Mouse (Mus musculus) adrenal gland, postnatal 14 days (tissue): Measurements from ENCODE around the gene Pira2. TPM values are rescaled to one million over a fixed set of nuclear protein-coding genes. Genes with fewer than 3 reads are reported as not detected.
"Not testable (repeated sequence)": the region's sequence is repeated elsewhere in the genome, so short reads cannot be mapped to it uniquely, and the experiment has no call there.

Source experiments
- DNase-seq: peaks from one replicate; pipeline ENCODE4 v3.0.0; 2021; ENCODE audit warnings: mixed read lengths
- long read RNA-seq, 2 experiments: library from polyadenylated mRNA; stranded (forward); transcript quantifications; one replicate each; pipeline ENCODE4 v2.0.0; 2021
- total RNA-seq: library from RNA; stranded (reverse); gene quantifications from 2 replicates; pipeline ENCODE4 v1.2.3, GENCODE M21; 2021

Gene Pira2
- total RNA-seq, result 1.0 TPM in 1 of 2 replicates, not detected in the other
- long read RNA-seq, experiment 1, result 0 reads
- long read RNA-seq, experiment 2, partial matches to known transcripts, result 0 of 1 reads
- long read RNA-seq, experiment 2, other reads (novel, unspliced or antisense), result 0 of 1 reads

DNA sequence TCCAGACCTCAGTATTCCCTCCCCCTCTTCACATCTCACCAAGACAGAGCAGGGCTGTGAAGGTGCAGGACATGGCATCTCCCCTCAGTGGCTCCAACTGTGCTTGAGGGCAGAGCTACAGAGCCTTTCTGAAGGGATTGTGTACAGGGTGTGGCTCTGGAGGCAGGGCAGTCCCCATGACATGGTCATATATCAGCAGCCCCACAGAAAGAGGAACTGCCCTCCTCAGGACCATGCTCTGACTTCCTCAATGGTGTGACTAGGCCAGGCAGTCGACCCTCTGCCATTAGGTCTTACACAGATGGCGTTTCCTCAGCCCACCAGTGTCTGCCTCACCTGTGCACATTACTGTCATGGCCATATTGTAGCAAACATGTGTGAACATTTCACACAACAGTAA, at the start of gene Pira2:
Gene Pira2 (minus strand): TSS at position 101 of the 400 bp plus-strand sequence.
- not testable (repeated sequence) for DNase-seq

DNA sequence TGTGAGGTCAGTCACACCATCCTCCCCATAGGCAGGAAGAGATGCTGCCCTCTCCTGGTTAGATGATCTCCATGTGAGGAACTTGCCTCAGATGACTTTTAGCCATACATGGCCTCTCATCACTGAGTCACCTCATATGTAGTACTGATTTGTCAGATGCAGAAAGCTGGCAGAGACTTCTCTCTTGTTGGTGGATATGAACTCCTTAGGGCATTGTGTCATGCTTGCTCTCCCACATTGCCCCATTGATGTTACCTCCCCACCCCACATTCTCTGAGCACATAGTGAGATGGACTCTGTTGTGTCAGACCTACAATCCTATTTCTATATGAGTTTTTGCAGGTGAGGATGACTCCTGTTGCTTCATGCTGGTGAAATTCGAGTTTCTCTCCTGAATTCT, 30.2 kb upstream of the Pira2 start:
- not testable (repeated sequence) for DNase-seq

DNA sequence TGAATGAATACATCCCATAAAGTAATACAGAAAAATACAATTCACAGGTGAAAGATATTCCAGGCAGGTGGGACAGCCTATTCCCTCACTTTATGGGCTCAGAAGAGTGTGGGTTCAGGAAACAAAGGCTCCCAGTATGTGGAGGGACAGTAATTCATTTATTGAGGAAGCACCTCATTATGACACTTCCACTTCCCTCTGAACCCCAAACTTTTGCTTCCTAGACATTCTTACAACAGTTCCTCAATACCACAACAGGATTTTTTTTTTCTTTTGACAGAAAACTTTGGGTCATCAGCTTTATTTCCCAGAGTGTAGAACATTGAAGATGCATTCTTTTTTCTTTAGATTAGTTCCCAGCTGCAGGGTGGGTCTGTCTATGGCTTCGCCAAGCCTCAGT, 7.0 kb downstream of the Pira2 start:
- DNase-seq, result not testable (repeated sequence)

DNA sequence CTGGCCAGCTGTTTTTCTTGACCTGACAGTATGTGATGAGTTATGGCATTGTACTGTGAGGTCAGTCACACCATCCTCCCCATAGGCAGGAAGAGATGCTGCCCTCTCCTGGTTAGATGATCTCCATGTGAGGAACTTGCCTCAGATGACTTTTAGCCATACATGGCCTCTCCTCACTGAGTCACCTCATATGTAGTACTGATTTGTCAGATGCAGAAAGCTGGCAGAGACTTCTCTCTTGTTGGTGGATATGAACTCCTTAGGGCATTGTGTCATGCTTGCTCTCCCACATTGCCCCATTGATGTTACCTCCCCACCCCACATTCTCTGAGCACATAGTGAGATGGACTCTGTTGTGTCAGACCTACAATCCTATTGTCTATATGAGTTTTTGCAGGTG, 14.2 kb downstream of the Pira2 start:
- not testable (repeated sequence) for DNase-seq

DNA sequence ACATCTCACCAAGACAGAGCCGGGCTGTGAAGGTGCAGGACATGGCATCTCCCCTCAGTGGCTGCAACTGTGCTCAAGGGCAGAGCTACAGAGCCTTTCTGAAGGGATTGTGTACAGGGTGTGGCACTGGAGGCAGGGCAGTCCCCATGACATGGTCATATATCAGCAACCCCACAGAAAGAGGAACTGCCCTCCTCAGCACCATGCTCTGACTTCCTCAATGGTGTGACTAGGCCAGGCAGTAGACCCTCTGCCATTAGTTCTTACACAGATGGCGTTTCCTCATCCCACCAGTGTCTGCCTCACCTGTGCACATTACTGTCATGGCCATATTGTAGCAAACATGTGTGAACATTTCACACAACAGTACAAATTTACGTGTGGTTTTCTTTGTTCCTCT, 19.3 kb downstream of the Pira2 start, which contains the start of gene Gm15448:
Gene Gm15448 (minus strand): TSS at position 89 of the 400 bp plus-strand sequence.
- DNase-seq, result not testable (repeated sequence)

DNA sequence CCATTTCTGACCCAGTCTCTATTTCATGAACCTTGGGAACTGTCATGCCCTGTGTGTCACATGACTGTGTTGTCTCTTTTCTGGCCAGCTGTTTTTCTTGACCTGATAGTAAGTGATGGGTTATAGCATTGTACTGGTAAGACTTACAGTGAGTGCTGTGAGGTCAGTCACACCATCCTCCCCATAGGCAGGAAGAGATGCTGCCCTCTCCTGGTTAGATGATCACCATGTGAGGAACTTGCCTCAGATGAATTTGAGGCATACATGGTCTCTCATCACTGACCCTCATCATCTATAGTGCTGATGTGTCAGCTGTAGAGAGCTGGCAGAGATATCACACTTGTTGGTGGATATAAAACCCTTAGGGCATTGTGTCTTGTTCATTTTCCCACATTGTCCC, 32.9 kb downstream of the Pira2 start:
- not testable (repeated sequence) for DNase-seq

DNA sequence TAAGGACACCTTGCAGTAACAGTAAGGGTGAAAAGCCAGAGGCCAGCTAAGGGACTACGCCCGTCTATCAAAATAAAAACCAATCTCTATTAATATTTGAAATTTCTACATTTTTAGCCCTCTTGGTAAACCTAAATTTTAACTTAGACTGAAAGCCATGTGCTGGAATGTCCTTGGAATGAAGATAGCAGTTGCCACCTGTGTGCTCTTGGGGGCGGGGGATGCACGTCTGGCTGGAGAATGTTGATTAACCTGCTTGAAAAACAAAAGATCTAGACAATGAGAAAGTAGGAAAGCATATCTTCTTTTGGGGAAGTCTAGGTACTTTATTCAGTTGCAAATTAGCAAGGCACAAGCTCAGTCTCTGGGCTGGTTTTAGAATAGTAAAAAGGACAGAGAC, 41.9 kb downstream of the Pira2 start:
- not testable (repeated sequence) for DNase-seq

DNA sequence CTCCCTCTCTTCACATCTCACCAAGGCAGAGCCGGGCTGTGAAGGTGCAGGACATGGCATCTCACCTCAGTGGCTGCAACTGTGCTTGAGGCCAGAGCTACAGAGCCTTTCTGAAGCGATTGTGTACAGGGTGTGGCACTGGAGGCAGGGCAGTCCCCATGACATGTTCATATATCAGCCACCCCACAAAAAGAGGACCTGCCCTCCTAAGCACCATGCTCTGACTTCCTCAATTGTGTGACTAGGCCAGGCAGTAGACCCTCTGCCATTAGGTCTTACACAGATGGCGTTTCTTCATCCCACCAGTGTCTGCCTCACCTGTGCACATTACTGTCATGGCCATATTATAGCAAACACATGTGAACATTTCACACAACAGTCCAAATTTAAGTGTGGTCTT, 44.9 kb downstream of the Pira2 start:
- not testable (repeated sequence) for DNase-seq

DNA sequence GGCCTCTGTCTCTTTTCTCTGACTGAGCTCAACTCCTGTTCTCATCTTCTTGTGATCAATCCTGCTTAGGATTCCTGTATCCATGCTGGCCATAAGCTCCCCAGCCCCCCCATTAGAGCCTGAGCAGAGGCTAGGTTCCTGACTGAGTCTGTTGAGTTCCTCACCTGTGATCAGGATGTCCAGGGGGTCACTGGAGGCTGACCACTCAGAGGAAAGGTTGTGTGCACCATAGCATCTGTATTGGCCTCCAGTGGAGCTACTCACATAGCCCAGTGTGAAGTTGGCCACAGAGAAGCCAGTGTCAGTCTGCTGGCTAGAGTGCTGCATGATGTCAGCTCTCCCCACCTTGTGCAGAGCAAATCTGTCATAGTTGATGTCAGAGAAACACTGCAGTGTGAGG, 48.6 kb downstream of the Pira2 start:
- DNase-seq, result not testable (repeated sequence)

Other genes with a start within 250 kb of the Pira2 start
- not detected in 2 replicates for gene Oscar, start 228.9 kb downstream of the Pira2 start, total RNA-seq
- 975 and 1,034 TPM in 2 replicates for gene Ndufa3, start 227.7 kb downstream of the Pira2 start, total RNA-seq
- gene Tfpt, start 215.1 kb downstream of the Pira2 start, total RNA-seq, result 21.6 and 25.6 TPM in 2 replicates
- 37.9 and 41.9 TPM in 2 replicates for gene Prpf31, start 215.1 kb downstream of the Pira2 start, total RNA-seq
- 63.5 and 63.7 TPM in 2 replicates for gene Cnot3, start 199.8 kb downstream of the Pira2 start, total RNA-seq
- 14.7 and 15.9 TPM in 2 replicates for gene Leng1, start 179.2 kb downstream of the Pira2 start, total RNA-seq
- 5.6 and 6.9 TPM in 2 replicates for gene Tmc4, start 167.5 kb downstream of the Pira2 start, total RNA-seq
- gene Tsen34, start 152.2 kb downstream of the Pira2 start, total RNA-seq, result 97.1 and 101 TPM in 2 replicates
- gene Mboat7, start 151.5 kb downstream of the Pira2 start, total RNA-seq, result 51.8 and 55.3 TPM in 2 replicates
- 962 and 1,107 TPM in 2 replicates for gene Rps9, start 141.1 kb downstream of the Pira2 start, total RNA-seq
- 1.9 and 3.8 TPM in 2 replicates for gene Pirb, start 124.7 kb downstream of the Pira2 start, total RNA-seq
- gene Gm15448, start 19.4 kb downstream of the Pira2 start, total RNA-seq, result 0.68 TPM in 1 of 2 replicates, not detected in the other
- gene Gm14548, start 53.1 kb upstream of the Pira2 start, total RNA-seq, result 0.49 TPM in 1 of 2 replicates, not detected in the other
- 0.33 and 0.60 TPM in 2 replicates for gene Lilra6, start 70.5 kb upstream of the Pira2 start, total RNA-seq
- 0.59 and 1.8 TPM in 2 replicates for gene Lair1, start 218.2 kb upstream of the Pira2 start, total RNA-seq